Mouse (Mus musculus) ZHBTc4 (cell line): ENCODE results near the gene S100a2.
A peak's percentile ranks its signal among the peaks of the same experiment; 100 is the strongest.

ENCODE experiments used
- DNase-seq: peaks from one replicate; pipeline ENCODE4 v3.0.0-alpha.2; 2011; ENCODE audit warnings: low read depth, low spot score

S100a2 gene

DNA sequence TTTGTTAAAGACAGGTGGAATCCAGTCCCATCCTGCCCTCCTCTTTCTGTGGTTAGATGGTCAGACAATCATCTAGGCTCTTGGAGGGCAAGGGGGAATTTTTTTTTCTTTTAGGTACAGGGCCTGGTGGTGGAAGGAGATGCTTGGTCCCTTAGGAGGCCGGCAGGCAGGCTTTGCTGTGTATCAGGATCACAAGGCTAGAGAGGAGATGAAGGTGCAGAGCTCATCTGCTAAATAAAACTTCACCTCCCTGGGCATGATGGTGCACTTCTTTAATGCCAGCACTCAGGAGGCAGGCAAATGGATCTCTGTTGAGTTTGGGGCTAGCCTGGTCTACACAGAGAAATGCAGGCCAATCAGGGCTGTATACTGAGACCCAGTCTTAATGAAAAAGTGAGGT is 25.9 kb downstream of the S100a2 start:
- DNase-seq: no peak

- peak; percentile 35 for DNase-seq
Measured at GRCm38 (mm10) chr3:90617586-90617985, 27.5 kb downstream of the S100a2 start.

- no peak for DNase-seq
Measured at GRCm38 (mm10) chr3:90621552-90621951, 31.5 kb downstream of the S100a2 start.

DNA sequence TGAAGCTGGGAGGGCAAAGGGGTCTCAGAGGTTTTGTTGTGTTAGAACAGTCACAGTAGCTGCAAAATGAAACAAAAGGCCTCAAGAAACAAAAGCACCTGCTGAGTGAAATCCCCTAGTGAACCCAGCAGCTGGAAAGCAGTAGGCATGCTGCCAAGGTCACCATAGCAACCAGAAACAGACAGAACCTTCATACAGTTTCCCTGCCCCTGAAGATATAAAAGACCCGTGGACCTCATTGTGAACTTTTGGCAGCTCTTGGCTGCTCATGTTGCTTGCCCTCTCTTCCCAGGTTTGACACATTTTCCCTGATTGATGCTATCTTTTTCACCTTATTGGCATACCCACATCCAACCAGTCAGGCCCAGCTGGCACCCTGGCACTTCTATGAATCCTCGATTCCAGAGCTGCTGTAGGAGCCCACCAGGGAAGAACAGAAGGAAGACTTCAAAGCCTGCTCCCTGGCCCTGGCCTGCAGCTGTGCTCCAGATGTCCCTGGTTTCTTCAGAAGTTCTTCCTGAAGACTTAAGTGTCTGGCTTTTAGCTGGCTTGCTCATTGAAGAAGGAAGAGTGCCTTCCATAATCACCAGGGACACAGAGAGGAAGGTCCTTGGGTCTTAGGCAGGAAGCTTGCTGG is 33.5 kb downstream of the S100a2 start:
- DNase-seq: peak; percentile 28

DNA sequence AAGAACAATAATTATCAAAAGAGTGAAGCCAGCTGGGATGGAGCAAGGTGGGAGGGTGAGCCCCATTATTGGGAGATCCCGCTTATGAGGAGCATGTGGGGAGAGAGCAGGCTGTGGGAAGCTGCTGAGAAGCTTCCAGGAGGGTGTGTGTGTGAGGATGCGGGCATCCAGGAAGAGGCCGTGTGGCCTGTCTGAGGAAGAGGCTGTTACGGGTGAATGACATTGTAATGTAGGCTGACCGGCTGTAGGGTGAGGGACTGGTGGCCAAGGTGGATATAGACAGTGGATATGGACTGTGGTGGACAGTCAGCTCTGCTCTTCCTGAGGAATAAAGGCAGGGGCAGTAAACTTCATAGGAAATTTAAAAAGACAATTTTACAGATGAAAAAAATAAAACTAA is 35.4 kb downstream of the S100a2 start:
- DNase-seq: no peak

GRCm38 (mm10) chr3:90626266-90627021 is 36.4 kb downstream of the S100a2 start:
- DNase-seq: no peak

GRCm38 (mm10) chr3:90627366-90627765 is 37.3 kb downstream of the S100a2 start:
- no peak for DNase-seq

DNA sequence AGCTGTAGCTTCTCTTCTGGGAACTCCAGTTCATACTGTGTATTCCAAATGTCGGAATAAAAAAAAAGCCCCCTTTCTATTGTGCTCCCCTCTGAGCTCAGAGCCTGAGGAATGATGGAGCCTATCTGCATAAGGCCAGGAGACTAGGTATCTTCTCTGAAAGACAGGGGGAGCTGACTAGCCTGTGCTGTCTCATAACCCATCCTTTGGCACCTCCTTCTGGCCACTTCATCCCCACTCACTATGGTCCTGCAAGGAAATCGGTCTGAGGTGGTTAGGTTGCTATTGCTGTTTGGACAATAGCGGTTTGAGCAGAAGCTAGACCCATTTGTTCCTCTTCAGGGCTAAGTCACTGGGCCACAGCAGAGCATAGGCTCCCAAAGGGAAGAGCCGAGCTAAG is 37.8 kb downstream of the S100a2 start:
- DNase-seq: no peak

DNA sequence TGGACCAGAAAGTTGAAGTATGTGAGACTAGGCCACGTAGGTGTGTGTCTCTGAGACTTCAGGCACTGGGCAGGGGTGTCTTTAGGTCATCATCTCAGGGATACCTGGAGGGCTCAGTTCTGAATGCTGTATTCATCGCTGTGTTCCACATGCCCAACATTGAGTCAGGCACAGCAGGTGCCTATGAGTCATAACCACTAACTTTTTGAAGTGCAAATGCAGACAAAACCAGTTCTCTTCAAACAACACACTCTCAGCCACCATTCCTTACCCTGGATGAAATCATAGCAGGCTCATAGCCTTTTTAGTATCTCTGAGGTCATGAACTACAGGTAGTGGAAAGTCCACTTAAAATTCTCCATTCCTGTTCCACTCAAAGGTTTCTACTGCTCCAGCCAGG is 39.3 kb downstream of the S100a2 start:
- no peak for DNase-seq

GRCm38 (mm10) chr3:90631984-90632383 is 41.9 kb downstream of the S100a2 start:
- DNase-seq: no peak

DNA sequence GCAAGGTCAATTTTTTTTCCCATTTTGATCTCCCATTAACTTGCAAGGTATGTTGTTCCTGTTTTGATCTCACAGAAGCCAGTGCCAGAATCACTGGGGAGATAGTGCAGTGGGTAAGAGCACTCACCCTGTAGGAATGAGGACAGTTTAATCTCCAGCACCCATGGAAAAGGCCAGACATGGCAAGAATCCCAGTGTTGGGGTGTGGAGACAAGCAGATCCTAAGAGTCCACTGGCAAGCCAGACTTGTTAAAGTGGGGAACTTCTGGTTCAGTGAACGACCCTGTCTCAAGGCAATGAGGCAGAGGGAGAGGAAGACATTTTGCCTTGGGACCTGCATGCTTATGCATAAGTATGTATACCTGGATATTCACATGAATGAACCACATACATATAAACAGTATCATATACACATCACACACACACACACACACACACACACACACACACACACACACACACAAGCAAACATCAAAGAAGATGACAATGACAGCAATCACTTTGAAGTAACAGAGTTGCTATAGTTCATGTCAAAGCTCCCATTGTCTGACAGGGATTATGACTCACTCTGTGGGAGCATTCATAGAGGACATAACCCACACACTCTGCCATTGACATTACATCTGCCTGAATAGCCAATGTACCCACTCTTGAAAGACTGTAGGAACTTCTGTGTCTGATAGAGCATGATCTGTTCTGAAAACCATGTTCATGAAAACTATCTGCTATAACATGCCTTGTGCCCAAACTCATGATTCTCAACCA is 48.6 kb downstream of the S100a2 start:
- DNase-seq: no peak

DNA sequence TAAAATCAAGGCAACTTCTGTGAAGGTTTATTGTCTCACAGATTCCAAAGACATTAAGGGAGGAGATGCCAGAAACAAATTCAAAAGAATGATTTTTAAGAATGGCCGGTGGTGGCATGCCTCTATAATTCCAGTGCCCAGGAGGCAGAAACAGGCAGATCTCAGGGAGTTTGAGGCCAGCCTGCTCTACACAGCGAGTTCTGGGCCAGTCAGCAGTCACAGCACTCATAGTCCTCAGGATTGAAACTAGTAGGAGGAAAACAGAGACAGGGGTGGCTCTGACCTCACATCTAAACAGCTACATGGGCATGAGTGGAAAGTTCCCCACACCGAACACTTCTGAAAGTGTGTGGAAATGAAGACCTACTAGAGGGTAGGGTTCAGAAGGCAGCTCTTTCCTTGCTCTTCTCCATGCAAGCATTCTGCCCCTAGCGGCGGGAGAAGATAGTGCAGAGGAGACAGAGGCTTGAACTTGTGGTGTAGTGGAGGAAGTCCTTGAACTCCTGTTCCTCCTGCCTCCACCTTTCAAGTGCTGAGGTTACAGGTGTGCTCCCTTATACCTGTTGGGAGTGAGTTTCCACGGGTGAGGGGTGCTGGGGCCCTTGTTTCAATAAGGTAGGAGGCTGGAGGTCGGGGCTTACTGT is 49.6 kb downstream of the S100a2 start:
- DNase-seq: peak; percentile 74

DNA sequence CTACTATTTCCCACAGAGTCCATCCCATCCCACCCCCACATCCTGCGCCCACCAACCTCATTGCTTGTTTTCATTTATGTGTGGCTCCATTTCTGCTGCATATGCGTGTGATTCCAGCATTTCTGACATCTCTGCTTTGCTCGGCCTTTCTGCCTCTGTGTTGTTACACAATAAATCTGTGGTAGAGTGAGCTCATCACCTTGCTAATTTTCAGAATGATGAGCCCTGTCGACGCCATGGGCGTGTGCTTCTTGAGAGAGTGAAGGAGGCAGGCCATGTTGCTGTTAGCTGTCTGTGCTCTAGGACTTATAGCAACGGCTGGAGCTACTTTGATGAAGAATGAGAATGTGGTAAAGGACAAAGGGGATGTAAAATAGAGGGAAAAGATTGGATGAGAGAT is 50.9 kb downstream of the S100a2 start:
- DNase-seq: no peak
